Mouse (Mus musculus) spleen, adult 2 months (tissue): ENCODE measurements around the gene Efhd2.

ENCODE experiments used
- CTCF ChIP-seq: fragments of 200-500 bp; IDR thresholded peaks from 2 replicates; pipeline ENCODE4 v1.5.1; 2011; ENCODE audit warnings: mild to moderate bottlenecking, inconsistent platforms; ENCODE audit not compliant: insufficient read depth, insufficient read length, insufficient replicate concordance; ENCODE audit errors: extremely low read depth
- POLR2A ChIP-seq: fragments of 200-500 bp; IDR thresholded peaks from 2 replicates; pipeline ENCODE4 v1.6.1; 2011; ENCODE audit warnings: low read depth, low read length, inconsistent platforms

GRCm38 (mm10) chr4:141869436-141870215 is 5.1 kb downstream of the Efhd2 start:
- TF ChIP-seq CTCF (no peak), POLR2A (no peak)
